Mouse (Mus musculus) naive thymus-derived CD4-positive, alpha-beta T cell, adult 2 months (primary cell): ENCODE results near the gene Itprid1.

Experiments used
- DNase-seq: peaks from one replicate; pipeline ENCODE4 v3.0.0-alpha.2; 2011; ENCODE audit warnings: low read depth

Itprid1 gene

DNA sequence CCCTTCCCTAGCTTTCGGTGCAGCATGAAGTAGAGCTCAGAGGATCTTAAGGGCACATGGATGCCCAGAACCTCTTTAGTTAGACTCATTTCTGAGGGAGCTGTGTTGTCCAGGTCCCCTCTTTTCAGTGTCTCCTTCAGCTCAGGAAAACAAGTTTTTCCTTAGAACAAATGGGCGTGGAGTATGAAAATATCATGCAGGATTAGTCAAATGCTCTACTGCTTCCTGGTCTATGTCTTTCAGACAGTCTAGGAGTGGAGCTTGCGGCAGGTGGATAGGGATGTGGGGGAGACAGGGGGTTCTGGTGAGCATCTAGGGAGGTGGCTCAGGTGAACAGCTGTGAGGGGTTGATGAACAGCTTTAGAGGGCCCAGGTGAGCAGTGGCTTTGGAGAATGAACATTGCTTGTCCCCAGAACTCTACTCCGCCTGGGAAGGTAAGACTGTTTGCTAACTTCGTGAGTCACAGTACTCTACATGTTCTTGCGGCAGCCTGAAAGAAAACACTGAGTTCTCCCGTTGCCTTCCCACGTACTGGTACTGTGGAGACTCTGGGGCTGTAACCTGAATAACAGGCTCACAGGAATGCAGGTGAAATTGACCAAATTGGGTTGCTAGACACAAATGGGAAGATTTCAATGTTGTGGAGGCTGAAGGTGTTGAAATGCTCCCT is at the start of gene Itprid1:
Itprid1 (plus strand) TSS at position 246 of the 671 bp plus-strand sequence.
- DNase-seq = no peak

DNA sequence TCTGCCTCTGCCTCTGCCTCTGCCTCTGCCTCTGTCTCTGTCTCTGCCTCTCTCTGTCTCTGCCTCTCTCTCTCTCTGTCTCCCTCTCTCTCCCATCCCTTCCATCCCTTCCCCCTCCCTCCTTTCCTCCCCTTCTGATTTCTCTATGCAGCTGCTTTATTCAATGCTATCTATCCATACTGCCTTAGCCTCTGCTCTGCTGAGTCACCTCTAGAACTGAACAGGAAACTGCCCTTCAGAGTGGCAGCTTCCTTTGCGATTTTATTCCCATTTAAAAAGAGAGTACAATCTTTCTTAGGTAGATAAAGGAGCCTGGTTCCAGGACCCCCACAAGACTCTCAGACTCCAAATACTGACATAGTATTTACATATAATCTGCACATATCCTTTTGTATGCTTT is 47.1 kb upstream of the Itprid1 start:
- DNase-seq = no peak

DNA sequence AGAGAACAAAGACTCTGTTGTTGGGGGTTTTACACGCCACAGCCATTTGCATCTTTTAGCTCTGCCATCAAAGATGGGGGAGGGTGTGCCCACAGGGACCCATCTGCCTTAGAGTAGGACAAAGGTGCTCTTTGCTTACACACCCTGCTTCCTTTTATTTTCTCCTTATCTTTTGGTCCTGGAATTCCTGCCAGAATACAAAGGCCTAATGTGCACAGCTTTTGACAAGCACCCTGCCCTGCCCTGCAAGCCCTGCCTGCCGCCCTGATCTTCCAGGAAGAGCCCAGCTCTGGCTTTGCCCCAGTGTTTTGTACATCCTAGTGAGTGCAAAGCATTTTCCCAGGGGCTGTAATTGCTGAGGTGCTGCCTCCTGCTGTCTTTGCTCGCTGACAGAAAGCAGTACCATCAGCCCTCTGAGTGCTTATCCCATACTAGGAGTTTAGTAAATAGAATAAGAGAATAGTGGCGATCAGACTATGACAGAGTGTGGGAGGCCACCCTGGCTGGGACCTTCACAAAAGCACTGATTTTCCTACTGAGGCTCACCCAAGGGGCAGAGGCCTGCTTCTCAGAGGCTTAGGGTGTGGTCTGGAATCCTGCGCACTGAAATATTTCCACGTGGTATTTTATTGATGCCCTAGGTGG is 44.7 kb upstream of the Itprid1 start:
- DNase-seq = no peak

DNA sequence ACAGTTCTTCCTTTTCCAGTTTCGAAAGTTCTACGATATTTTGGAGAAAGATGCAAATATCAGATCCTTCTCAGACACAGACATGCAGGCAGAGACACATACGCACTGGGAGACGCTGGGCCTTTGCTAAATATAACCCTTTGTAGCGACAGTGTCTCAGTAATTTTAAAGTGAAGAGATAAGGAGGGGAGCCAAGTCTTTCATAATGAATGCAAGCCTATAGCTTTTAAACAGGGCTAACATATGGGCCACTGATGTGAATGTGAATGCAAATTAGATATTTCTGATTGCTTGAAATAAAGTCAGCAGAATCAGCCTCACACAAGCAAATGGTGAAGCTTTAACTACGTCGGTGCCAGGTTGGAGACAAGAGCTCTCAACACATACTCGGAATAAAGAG is 44.2 kb upstream of the Itprid1 start:
- no peak for DNase-seq

DNA sequence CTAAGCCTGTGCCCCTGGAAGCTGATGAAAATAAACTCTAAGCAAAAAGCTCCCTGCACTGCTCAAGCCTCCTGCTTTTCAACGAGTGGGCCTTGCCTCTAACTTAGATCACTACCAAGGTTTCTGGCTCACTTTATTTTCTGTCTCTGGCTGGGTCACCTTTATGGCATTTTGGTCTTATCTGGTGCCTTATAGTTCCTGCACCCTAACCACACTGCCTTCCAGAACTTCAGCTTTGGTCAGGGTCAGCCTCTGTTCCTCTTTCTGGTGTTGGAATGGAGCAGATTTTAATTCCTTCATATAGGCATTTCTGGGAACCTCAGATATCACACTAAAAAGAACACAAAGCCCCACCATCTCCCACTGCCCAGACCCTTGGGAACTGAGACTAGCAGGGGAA is 34.0 kb upstream of the Itprid1 start:
- no peak for DNase-seq

DNA sequence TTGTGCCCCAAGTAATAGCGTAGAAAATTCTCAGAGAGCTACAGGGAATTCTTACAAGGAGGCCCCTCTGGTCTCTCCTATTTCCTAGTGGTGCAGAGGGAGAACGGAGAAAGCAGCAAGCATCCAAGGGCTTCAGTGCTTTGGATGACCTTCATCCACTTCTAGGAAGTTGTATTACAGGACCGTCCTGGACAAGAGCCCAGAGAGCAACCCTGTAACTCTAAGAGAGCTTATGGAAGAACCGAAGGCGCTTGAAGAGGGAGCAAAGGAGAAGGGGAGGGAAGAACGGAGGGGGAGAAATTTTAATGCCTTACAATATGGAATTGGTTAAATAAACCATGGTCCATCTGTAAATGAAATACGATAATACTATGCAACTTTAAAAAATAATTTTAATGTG is 33.3 kb upstream of the Itprid1 start:
- DNase-seq = no peak

DNA sequence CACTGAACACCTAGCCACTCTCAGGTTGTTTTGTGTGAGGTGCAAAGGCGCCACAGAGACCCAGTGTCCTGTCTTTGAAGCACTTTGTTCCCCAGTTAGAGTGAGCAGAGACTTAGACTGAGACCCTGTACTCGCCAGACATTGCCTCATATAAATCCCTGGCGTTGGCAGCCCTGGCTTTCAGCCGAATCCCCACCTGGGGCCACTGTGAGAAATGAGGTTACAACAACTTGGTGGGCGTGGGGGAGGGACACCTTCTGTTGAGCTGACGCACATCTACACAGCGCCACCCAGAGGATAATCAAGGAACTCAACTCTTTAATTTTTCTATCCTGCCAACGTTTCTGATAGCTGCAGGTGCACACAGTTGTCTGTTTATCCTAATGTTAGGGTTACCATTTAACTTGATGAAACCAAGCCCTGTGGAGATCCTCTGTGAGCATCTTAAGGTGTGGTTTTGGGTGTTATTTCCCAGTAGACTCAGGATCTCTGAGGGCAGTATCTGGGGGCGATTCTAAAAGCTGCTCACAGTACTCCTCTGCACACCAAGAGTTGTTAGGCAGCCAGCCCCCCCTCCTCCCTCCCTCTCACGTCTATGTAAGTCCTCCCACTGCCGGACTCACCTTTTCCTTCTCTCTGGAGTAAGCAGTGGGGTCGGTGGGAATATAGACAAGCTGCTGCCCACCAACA is 32.6 kb upstream of the Itprid1 start:
- DNase-seq = no peak

DNA sequence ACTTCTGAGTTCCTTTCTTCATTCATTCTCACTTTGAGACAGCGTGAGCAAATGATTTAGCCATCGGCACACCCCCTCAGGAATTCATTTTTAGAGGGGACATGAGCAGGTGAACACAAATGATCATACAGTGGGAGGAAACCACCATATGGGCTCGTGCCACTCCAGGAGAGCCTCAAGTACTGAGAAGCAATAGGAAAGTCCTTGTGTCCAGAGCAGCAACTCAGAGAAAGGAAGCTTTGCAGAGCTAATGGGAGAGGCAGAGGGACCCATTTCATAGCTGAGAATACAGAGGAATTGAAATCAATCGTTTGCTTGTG is 32.1 kb upstream of the Itprid1 start:
- DNase-seq = no peak

DNA sequence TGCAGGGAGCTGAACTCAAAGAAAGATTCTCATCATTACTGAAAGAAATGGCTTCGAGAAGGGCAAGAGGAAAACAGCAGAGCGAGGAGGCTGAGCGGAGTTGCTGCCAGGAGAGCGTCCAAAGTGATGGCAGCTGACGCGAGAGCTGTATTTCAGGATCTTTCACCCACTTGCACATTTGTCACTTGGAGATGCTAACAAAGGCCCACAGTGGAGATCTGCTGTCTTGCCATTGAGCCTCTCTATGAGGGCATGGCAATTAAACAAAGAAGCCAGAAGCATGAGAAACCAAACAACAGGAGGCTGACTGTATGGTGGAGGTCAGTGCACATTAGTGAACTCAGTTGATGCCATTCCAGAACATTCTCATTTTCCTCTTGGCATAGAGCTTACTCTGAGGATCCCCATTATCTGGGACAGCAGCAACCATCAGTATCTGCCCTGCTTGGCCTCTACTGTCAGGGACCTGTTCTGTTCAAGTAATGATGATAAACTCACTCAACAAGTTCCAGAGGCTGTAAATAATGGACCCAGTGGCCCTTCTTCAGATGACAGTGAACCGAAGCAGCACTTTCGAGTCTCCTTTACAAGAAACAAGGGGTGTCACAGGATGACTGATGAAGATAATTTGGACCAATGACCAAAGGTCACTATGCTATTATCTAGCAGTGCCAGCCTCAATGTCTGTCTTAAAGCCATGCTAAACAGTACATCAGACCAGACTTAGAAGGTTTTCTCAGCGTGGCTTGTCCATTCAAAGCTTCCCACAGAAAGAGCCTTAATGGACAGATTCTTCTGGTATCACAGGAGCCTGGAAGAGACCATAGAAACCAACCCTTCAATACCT is 31.2 kb upstream of the Itprid1 start:
- no peak for DNase-seq

DNA sequence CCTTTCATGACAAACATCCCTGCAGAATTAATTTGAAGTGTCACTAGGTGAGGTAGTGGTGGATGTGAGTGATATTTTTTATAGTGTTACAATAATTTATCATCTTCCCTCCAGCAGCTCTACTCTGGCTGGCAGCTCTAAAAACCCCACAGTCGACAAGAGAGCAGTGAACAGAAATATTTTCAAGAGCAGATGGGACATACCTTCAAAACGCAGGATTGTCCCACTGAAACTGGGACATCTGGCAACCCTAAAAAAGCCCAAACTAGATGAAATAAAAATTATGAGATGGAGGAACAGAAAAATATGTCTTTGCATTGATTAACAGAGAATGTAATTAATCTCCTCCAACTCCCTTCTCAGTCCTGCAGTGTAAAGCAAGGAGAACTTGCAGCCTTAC is 30.2 kb upstream of the Itprid1 start:
- DNase-seq = no peak

DNA sequence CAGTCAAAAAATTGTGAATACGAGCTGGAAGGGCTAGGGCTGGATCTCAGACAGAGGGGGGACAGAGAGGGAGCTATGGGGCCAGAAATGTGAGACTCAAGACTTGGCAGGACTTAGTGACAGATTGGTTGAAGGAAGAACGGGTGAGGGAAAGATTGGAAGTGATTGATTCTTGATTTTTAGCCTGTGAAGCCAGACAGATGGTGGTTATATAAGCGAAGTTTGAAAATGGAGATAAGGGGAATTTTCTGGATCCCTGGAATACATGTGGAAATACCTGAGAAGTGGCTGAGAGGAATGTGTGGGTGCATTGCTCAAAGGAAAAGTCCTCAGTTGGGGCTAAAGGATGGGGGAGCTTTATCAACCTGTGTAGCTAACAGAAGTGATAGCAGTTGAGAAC is 28.0 kb upstream of the Itprid1 start:
- DNase-seq = no peak

DNA sequence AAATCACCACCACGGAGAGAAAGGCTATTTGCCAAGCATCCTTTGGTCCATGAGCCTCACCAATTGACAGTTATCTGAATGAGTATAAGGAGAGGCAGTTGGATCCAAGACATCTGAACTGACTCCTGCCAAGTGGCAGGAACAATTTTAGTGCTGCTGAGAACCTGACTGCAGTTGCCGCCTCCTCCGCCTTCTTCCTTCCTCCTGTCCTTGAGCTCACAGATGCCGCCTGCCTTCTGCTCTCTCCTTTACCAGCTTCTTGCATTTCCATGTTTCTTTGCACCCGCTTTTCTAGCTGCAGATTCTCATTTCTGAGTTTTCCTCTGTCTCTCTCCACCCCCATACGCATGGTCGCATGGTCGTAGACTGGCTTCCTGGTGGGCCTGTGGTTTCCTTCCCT is 25.5 kb upstream of the Itprid1 start:
- DNase-seq = no peak

DNA sequence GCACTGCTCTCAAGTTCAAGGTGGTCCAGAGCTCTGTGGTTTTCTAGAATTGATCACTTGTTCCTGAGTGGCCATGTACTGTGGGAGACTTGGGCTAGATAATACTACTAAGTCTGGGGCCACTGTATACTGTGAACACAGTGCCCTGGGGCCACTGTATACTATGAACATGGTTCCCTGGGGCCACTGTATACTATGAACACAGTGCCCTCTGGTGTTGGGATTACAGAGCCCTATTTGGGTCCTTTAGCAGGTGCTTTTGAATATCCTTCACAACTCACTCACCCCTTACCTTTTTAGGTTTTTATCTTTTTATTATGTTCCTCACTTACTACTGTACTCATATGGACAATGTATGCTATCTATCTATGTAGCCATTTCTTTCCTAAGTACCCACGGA is 24.3 kb upstream of the Itprid1 start:
- DNase-seq = no peak

DNA sequence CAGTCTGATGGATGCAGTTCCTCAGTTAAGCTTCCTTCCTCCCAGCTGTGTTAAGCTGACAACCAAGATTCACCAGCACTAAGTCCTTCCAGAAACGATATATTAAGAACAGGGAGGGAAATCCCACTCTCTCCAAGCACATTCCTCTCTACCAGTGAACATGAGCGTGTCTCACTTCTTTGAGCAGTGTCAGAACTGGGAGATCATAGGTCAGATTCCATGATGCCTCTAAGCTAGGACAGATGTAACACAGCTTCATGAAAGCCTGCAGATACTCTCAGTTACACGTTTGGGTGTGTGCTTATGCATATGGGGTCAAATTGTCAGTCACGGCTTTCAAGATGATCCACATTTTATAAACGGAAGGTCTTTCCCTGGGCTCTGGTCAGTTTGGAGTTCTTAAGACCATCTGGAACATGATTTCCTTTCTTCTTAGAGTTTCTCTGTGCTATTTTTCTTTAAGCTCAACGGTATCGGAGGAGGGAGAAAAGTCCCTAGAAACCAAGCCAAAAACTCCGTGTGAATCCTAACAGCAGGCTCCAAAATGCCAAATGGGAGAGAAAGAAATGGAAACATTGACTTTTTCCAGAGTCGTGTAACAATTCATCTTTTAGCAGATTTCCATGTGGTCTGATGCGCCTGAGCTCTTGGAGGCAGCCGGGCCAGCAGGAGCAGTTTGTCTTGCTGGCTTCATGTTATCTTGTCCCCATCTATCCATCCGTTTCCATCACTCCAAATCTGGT is 22.3 kb upstream of the Itprid1 start:
- DNase-seq = no peak

DNA sequence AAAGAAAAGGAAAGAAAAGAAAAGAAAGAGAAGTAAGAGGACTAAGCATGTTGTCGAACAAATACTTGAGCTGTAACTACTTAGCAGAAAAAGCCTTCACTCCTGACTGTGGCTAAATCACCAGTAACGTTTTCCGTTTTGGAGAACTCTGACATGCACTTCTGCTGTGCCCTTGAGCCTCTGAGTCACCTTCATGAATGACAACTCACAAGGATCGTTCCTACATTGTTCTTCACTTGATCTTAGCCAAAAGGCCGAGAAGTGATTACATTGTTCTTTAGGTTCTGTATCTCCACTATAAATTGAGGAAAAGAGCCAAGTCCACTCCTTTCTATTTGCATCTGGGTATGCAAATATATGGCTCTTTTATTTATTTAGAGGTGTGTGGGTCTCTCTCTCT is 19.8 kb upstream of the Itprid1 start:
- DNase-seq = no peak

DNA sequence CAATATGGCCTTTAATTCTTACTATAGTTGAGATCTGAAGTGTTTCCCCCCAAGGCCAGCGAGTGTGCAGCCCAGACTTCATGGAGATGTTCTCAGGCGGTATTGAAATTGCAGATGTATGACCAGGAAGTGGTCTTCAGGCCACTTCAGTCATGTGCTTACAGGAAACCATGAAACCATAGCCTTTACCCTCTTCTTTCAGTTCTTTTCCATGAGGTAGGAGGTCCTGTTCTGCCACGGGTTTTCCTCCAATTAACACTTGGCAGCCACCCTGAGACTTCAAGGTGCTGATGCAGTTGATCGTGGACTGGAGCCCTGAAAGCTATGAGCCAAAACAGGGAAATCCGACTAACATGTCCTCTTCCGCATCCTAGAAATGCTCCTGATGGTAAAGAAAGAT is 7.0 kb upstream of the Itprid1 start:
- no peak for DNase-seq

DNA sequence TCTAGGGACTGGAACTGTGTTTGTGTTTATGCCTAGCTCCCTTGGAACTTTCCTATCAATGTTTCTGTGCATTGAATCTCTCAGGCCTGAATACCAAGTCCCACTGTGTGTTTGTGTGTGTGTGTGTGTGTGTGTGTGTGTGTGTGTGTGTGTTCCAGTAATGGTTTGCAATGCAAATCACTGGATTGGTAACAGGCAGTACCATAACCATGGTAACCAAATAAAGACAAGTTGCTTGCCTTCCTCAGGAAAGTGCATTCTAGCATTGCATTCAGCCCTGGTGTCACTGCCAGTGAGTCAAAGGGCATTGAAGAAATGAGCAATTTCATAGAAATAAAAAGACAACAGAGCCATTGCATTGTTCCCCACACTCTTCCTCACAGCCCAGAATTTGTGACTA is 15.9 kb downstream of the Itprid1 start:
- DNase-seq = no peak

DNA sequence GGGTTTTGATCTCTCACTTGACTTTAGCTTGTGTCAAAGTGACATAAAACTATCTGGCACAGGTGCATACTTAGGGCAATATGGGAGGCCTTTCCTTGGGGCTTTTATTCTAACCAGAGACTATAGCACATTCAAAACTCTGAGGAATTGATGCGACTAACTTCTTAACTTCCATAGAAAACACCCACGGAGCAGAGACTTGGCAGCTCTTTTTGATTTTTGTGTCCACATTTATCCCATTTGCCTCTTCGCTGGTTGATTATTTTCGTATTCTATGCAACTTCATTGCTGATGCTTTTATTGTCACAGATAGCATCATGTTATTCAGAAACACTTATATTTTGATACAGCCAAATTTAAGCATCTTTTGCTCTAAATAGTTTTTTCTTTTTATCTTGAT is 19.4 kb downstream of the Itprid1 start:
- DNase-seq = no peak

DNA sequence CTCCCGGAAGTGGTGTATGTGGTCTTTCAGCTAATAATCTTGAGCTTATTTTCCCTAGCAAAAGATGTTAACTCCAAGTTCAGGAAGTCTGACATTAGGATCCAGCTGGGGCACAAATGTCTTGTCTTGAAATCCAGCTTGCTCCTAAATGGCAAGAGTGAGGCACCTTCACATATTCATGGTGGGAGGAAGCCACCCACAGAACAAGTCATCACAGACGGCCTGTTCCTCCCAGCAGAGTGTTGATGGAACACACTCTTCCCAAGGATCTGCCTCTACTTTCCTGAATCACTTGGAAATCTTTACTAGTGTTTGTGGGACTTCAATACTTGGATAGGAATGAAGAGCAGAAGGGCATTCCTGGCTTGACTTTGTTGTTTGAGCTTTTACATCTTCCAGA is 28.5 kb downstream of the Itprid1 start:
- no peak for DNase-seq

DNA sequence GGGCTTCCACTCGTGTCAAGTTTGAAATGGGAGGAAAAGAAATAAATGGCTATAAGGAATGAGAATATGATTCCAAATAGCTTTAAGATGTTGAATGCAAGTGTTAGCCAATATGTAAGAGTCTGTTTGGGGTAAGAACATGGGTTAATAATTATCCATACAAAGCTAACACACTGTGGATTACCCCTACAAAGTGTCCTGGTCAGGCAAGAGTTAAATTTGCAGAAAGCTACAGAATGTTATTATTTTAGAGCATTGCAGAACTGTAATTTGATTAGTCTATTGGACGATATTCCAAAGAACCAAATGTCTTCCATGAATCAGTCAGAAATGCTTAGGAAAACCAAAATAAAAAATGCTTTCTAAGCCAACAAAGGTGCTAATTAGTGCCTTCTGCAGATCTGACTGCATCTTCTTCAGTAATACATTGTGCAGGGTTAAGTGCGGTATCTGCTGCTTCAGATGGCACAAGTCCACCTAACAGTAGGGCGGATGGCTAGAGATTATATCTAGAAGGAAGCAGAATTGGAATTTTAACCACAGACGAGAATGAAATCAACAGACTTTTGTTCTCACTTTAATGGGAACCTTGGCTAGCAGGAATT is 42.8 kb downstream of the Itprid1 start:
- DNase-seq = no peak

DNA sequence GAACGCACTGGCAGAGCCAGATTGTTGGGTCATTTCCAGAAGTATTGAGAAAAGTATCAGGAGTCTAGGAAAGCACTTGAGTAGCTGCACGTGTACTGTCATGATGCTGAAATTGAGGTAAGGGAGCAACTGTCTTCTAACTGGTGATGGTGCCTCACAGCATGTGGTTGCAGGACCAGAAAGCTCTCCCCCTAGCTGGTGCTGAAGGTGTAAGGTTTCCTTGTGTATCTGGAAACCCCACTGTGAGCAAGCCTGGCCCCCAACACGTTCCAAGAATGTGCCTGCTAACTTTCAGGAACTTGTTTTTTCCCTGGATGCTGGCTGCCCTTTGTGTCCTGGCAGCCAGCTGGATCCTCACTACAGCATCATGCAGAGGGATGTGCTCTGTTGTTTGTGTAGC is 44.2 kb downstream of the Itprid1 start:
- no peak for DNase-seq

DNA sequence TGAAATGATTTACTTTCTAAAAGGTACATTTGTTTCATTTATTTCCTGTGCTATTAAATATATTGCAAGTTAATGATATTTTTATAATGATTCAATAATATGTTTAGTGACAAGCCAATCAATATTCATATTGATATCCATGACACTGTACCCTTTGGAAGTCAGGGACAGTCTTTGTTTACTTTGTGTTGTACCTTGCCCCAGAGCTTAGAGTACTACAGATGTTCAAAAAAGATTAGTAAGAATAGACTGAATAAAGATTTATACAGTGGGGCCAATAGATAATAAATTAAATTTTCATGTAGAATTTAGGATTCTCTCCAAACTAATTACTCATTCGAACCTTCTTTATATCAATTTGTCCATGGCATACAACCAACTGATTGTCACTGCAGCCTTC is 50.9 kb downstream of the Itprid1 start:
- DNase-seq = no peak
